Mouse (Mus musculus) heart, embryonic 16.5 days (tissue): ENCODE data around the gene Olfr1385. TPM values are rescaled to one million over a fixed set of nuclear protein-coding genes. Genes with fewer than 3 reads are reported as not detected.
"Not testable (repeated sequence)": the region's sequence is repeated elsewhere in the genome, so short reads cannot be mapped to it uniquely, and the experiment has no call there.

ENCODE experiments used
- ATAC-seq: fragments of 200-750 bp; cut with Nextera tagmentation; replicated peaks from 2 replicates; pipeline ENCODE4 v1.8.0; 2017; ENCODE audit warnings: moderate number of reproducible peaks; ENCODE audit not compliant: insufficient read depth, low FRiP score; ENCODE audit errors: extremely low read depth
- H3K27ac ChIP-seq: fragments of 300-500 bp; sonication (generic); 2 replicates; pipeline ENCODE4 v1.5.1; 2014; ENCODE audit warnings: mild to moderate bottlenecking, low read length, control low read depth, moderate library complexity
- H3K27me3 ChIP-seq: fragments of 300-500 bp; sonication (generic); 2 replicates; pipeline ENCODE4 v1.6.1; 2014; ENCODE audit warnings: low read length, mixed read lengths; ENCODE audit not compliant: control insufficient read depth, insufficient read depth
- H3K36me3 ChIP-seq: fragments of 300-500 bp; sonication (generic); 2 replicates; pipeline ENCODE4 v1.6.1; 2014; ENCODE audit not compliant: control insufficient read depth, insufficient read depth
- H3K4me1 ChIP-seq: fragments of 300-500 bp; sonication (generic); 2 replicates; pipeline ENCODE4 v1.6.1; 2014; ENCODE audit warnings: low read length, mixed read lengths; ENCODE audit not compliant: control insufficient read depth, insufficient read depth
- H3K4me2 ChIP-seq: fragments of 300-500 bp; sonication (generic); 2 replicates; pipeline ENCODE4 v1.6.1; 2014; ENCODE audit warnings: low read depth, mild to moderate bottlenecking, control low read depth, low read length
- H3K4me3 ChIP-seq: fragments of 300-500 bp; sonication (generic); 2 replicates; pipeline ENCODE4 v1.5.1; 2014; ENCODE audit warnings: mild to moderate bottlenecking, control low read depth, low read length
- H3K9ac ChIP-seq: fragments of 300-500 bp; sonication (generic); 2 replicates; pipeline ENCODE4 v1.6.1; 2014; ENCODE audit warnings: low read length, control low read depth
- H3K9me3 ChIP-seq: fragments of 300-500 bp; sonication (generic); replicated peaks from 2 replicates; pipeline ENCODE4 v1.6.1; 2016; ENCODE audit warnings: low read length; ENCODE audit not compliant: control insufficient read depth
- WGBS: fragments of 180-500 bp; shearing (Covaris S2); extraction: QIAGEN DNeasy Blood & Tissue Kit; methylation state at CpG from one replicate; pipeline ENCODE4 v1.1.7; 2014; 5-methylcytosine and 5-hydroxymethylcytosine counted together
- polyA plus RNA-seq: library from polyadenylated mRNA; unstranded; fragments of >200 nt; fragmentation: Nextera tagmentation; extraction: Ambion mirVana; gene quantifications from 2 replicates; pipeline ENCODE4 v1.2.1, GENCODE M21; 2015

Gene Olfr1385
- polyA plus RNA-seq, 1 experiment from 2014 or later: not detected

- 72% methylated on average over 3 of the region's 3 CpGs for WGBS
- H3K36me3 ChIP-seq, H3K4me2 ChIP-seq, H3K4me1 ChIP-seq, H3K27ac ChIP-seq, H3K9ac ChIP-seq, H3K4me3 ChIP-seq, H3K9me3 ChIP-seq, ATAC-seq, H3K27me3 ChIP-seq: not testable (repeated sequence)
Observed at GRCm38 (mm10) chr11:49543149-49543548, 54.3 kb downstream of the Olfr1385 start, which contains the start of gene Olfr1381. Olfr1381 (plus strand) TSS chr11:49543449.

Other genes with a start within 250 kb of the Olfr1385 start
- gene Mgat1, start 244.9 kb upstream of the Olfr1385 start, polyA plus RNA-seq: 57.4 and 61.4 TPM in 2 replicates
- 0.15 and 0.17 TPM in 2 replicates for gene Olfr1393, start 210.8 kb upstream of the Olfr1385 start, polyA plus RNA-seq
- not detected in 2 replicates for gene Olfr1392, start 203.8 kb upstream of the Olfr1385 start, polyA plus RNA-seq
- not detected in 2 replicates for gene Olfr10, start 184.3 kb upstream of the Olfr1385 start, polyA plus RNA-seq
- gene Olfr1391, start 166.3 kb upstream of the Olfr1385 start, polyA plus RNA-seq: not detected in 2 replicates
- not detected in 2 replicates for gene Olfr1390, start 153.9 kb upstream of the Olfr1385 start, polyA plus RNA-seq
- not detected in 2 replicates for gene Olfr1389, start 66.0 kb upstream of the Olfr1385 start, polyA plus RNA-seq
- gene Olfr1388, start 52.4 kb upstream of the Olfr1385 start, polyA plus RNA-seq: not detected in 2 replicates
- gene Olfr1387, start 33.7 kb upstream of the Olfr1385 start, polyA plus RNA-seq: not detected in 2 replicates
- not detected in 2 replicates for gene Olfr1386, start 24.0 kb upstream of the Olfr1385 start, polyA plus RNA-seq
- not detected in 2 replicates for gene Olfr1384, start 17.7 kb downstream of the Olfr1385 start, polyA plus RNA-seq
- gene Olfr1383, start 30.6 kb downstream of the Olfr1385 start, polyA plus RNA-seq: not detected in 2 replicates
- gene Olfr1382, start 39.2 kb downstream of the Olfr1385 start, polyA plus RNA-seq: not detected in 2 replicates
- gene Olfr1381, start 54.4 kb downstream of the Olfr1385 start, polyA plus RNA-seq: not detected in 2 replicates
- gene Olfr1380, start 67.8 kb downstream of the Olfr1385 start, polyA plus RNA-seq: not detected in 2 replicates
- 6.1 and 7.4 TPM in 2 replicates for gene Flt4, start 120.2 kb downstream of the Olfr1385 start, polyA plus RNA-seq
- 2.1 and 5.3 TPM in 2 replicates for gene Scgb3a1, start 174.5 kb downstream of the Olfr1385 start, polyA plus RNA-seq
- 30.0 and 33.6 TPM in 2 replicates for gene Cnot6, start 223.7 kb downstream of the Olfr1385 start, polyA plus RNA-seq